In the genomic region with DNA sequence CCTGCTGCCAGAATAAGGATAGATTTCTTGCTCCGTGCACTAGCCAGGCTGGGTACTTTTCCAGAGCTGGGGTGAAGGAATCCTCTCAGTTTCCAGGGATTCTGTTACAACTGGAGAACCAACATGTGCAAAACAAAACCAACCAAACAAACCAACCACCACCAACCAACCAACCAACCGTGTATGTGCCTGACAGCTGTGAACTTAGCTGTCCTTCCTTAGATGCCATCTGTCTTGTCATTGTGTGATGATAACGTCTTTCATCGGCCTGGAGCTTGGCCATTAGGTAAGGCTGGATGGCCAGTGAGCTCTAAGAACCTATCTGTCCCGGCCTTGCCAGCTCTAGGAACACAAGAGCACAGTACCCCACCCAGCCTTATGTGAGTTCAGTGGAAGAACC, we compare ENCODE assay signal across 21 mouse cellular contexts. TPM values are rescaled to one million over a fixed set of nuclear protein-coding genes. Genes with fewer than 3 reads are reported as not detected.
"Had no signal": no experiment of that assay in that cellular context is flagged by ENCODE, and none has a peak within 500 bp of the region (broad histone marks: within the 10 kb centered on the region; RNA-seq: fewer than 3 reads in every experiment).

No protein-coding gene starts in this region.

- H3K36me3 ChIP-seq: neural tube, embryonic 13.5 days; neural tube, embryonic 15.5 days; stomach, embryonic 15.5 days had no signal

- H3K4me2 ChIP-seq: neural tube, embryonic 13.5 days; neural tube, embryonic 15.5 days; stomach, embryonic 15.5 days had no signal

- H3K27me3 ChIP-seq: neural tube, embryonic 13.5 days; neural tube, embryonic 15.5 days; stomach, embryonic 15.5 days had no signal

- DNase-seq: retina, postnatal 1 day; right cerebral cortex, adult 18-20 months; right cerebral cortex, postnatal 14 days; right cerebral cortex, postnatal 25 days; right cerebral cortex, postnatal 4 days; spleen, adult 18-20 months; thymus, adult 18-20 months; thymus, adult 2 months; thymus, postnatal 14 days; thymus, postnatal 25 days; thymus, postnatal 36 days; thymus, postnatal 4 days had no signal

- H3K4me3 ChIP-seq: neural tube, embryonic 13.5 days; neural tube, embryonic 15.5 days; stomach, embryonic 15.5 days had no signal

RNA-seq across cellular contexts. Expression of gene Iqca, which starts 33.7 kb away (rescaled TPM):
- polyA plus RNA-seq: neural tube, embryonic 13.5 days; small intestine, adult 2 months; spleen, adult 2 months; stomach, embryonic 14.5 days; stomach, embryonic 15.5 days; stomach, embryonic 16.5 days; stomach, postnatal 0 days; thymus, adult 2 months; urinary bladder, adult 2 months had no signal
